ENCODE assay signal across 8 mouse cellular contexts in the genomic region with DNA sequence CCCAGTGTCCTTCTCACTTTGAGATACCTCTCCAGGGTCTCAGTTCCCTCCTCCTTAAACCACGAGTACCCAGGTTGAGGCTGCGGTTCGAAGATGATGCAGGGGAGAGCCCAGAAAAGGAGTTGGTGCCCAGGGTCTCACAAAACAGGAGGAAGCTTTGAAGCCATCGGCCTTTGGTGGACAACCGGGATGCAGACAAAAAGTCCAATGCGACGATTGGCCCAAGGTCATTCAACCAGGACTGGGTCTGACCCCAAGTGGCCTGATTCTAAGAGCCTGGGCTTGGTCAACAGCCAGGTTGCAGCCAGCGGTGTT. TPM values are rescaled to one million over a fixed set of nuclear protein-coding genes. Genes with fewer than 3 reads are reported as not detected.
DNase-seq lines count a peak whose midpoint lies in the region; ATAC-seq and TF ChIP-seq lines count a peak whose summit lies in the region.

No protein-coding gene starts in this region.

- peaks cover 0 to 13% of the 10 kb centered on the region in 2 experiments for H3K36me3 ChIP-seq in CH12.LX (replicated peaks in 1 of 2; ENCODE audit: control insufficient read depth in 1 of 2, insufficient read depth in 1 of 2, low read length in 1 of 2)
- H3K36me3 ChIP-seq in heart, embryonic 16.5 days (ENCODE audit: control insufficient read depth, insufficient read depth) = no peaks in the 10 kb centered on the region
- no peaks in the 10 kb centered on the region for H3K36me3 ChIP-seq in liver, embryonic 16.5 days (ENCODE audit: control insufficient read depth, insufficient read depth)

- no peak; the same call in 1 of the 2 replicates for TF ChIP-seq RAD21 in CH12.LX (IDR thresholded peaks at IDR 0.05; ENCODE audit: low read depth, low read length)

- H3K4me3 ChIP-seq in gastrocnemius, adult 2 months = peak overlapping the region; percentile 76
- H3K4me3 ChIP-seq in CH12.LX (replicated peaks in 1 of 3; ENCODE audit: low read depth in 2 of 3, low read length in 2 of 3, poor library complexity in 1 of 3) = peak overlapping the region; percentile 18 to 71 (median 57)
- H3K4me3 ChIP-seq in heart, embryonic 16.5 days (ENCODE audit: low read length) = peak overlapping the region; percentile 67
- peak overlapping the region; percentile 48 for H3K4me3 ChIP-seq in liver, embryonic 16.5 days (ENCODE audit: low read depth, low read length)
- H3K4me3 ChIP-seq in cerebellum, adult 2 months (replicated peaks; ENCODE audit: insufficient read depth, low read depth, low read length) = no peak overlapping the region

- in situ Hi-C loops in CH12.LX (cut with MboI; ENCODE audit: low pct_ligation_motif_present, low pct_unique_long_range_greater_than_20kb, low sequenced_read_pairs) = no loop called here

- WGBS in heart, embryonic 16.5 days = 29% methylated on average over 8 of the region's 8 CpGs
- 22% methylated on average over 8 of the region's 8 CpGs for WGBS in liver, embryonic 16.5 days (ENCODE audit: insufficient replicate concordance)
- WGBS in cerebellum, adult 2 months = 55% methylated on average over 8 of the region's 8 CpGs

- H3K4me1 ChIP-seq in CH12.LX (ENCODE audit: control insufficient read depth in 1 of 2, insufficient read depth in 2 of 2) = peaks cover 38 to 78% of the 10 kb centered on the region in 2 experiments
- peaks cover 29% of the 10 kb centered on the region for H3K4me1 ChIP-seq in heart, embryonic 16.5 days (ENCODE audit: control insufficient read depth, insufficient read depth, low read length)
- H3K4me1 ChIP-seq in liver, embryonic 16.5 days (ENCODE audit: control insufficient read depth, low read depth, low read length) = peaks cover 17% of the 10 kb centered on the region
- H3K4me1 ChIP-seq in cerebellum, adult 2 months (ENCODE audit: control insufficient read depth, insufficient read depth, low read length) = peaks cover 15% of the 10 kb centered on the region

- no peak for TF ChIP-seq CTCF in gastrocnemius, adult 2 months (IDR thresholded peaks at IDR 0.05)
- TF ChIP-seq CTCF in CH12.LX (conservative IDR thresholded peaks at IDR 0.05 in 1 of 2, IDR thresholded peaks at IDR 0.05 in 1 of 2; ENCODE audit: low read depth in 2 of 2, low read length in 2 of 2) = no peak
- TF ChIP-seq CTCF in cerebellum, adult 2 months (IDR thresholded peaks at IDR 0.05; ENCODE audit: borderline replicate concordance, insufficient read depth, low read depth, low read length) = no peak

- no peak for TF ChIP-seq POLR2A in CH12.LX (IDR thresholded peaks at IDR 0.05; ENCODE audit: low read depth, low read length)
- no peak for TF ChIP-seq POLR2A in cerebellum, adult 2 months (IDR thresholded peaks at IDR 0.05; ENCODE audit: borderline replicate concordance, insufficient read depth, low read length)

- H3K27me3 ChIP-seq in CH12.LX (replicated peaks) = peaks cover 11% of the 10 kb centered on the region
- peaks cover 55% of the 10 kb centered on the region for H3K27me3 ChIP-seq in heart, embryonic 16.5 days (ENCODE audit: control insufficient read depth, insufficient read depth, low read length)
- peaks cover 74% of the 10 kb centered on the region for H3K27me3 ChIP-seq in liver, embryonic 16.5 days (ENCODE audit: control insufficient read depth, insufficient read depth, low read depth, low read length)
- H3K27me3 ChIP-seq in cerebellum, adult 2 months (ENCODE audit: control insufficient read depth, insufficient read depth, low read length) = no peaks in the 10 kb centered on the region; the same call in 1 of the 2 replicates

- H3K4me2 ChIP-seq in CH12.LX (ENCODE audit: insufficient read depth, low read depth, poor library complexity, severe bottlenecking) = peak overlapping the region; percentile 92
- peak overlapping the region; percentile 99 for H3K4me2 ChIP-seq in heart, embryonic 16.5 days (ENCODE audit: low read depth, low read length)
- peak overlapping the region; percentile 61 for H3K4me2 ChIP-seq in liver, embryonic 16.5 days (ENCODE audit: low read depth, low read length)

- dilution Hi-C loops in CH12.LX (cut with MboI; ENCODE audit: extremely low pct_ligation_motif_present, extremely low pct_unique_long_range_greater_than_20kb, low sequenced_read_pairs) = no loop called here

- H3K9me3 ChIP-seq in CH12.LX (replicated peaks; ENCODE audit: low read length) = no peaks in the 10 kb centered on the region
- no peaks in the 10 kb centered on the region for H3K9me3 ChIP-seq in heart, embryonic 16.5 days (replicated peaks; ENCODE audit: control insufficient read depth, low read length)
- H3K9me3 ChIP-seq in liver, embryonic 16.5 days (replicated peaks; ENCODE audit: control insufficient read depth, low read length) = no peaks in the 10 kb centered on the region

- intact Hi-C loops in gastrocnemius, adult 2 months (cut with DNase I) = no loop called here

- H3K79me2 ChIP-seq in CH12.LX (replicated peaks; ENCODE audit: control insufficient read depth, extremely low read depth, insufficient read depth, poor library complexity, severe bottlenecking) = no peaks in the 10 kb centered on the region

- ATAC-seq in heart, embryonic 16.5 days (replicated peaks; ENCODE audit: extremely low read depth, insufficient read depth, low FRiP score) = no peak
- ATAC-seq in liver, embryonic 16.5 days (ENCODE audit: low read depth) = no peak

- peak overlapping the region; percentile 42; the same call in 1 of the 2 replicates for H3K9ac ChIP-seq in CH12.LX (ENCODE audit: insufficient read depth, low read depth)
- peak overlapping the region; percentile 72 for H3K9ac ChIP-seq in heart, embryonic 16.5 days (ENCODE audit: low read length)
- no peak overlapping the region for H3K9ac ChIP-seq in liver, embryonic 16.5 days (ENCODE audit: low read depth, low read length)

- H3K27ac ChIP-seq in gastrocnemius, adult 2 months = no peak overlapping the region
- H3K27ac ChIP-seq in CH12.LX (ENCODE audit: insufficient read depth, low read depth) = peak overlapping the region; percentile 71
- H3K27ac ChIP-seq in heart, embryonic 16.5 days (ENCODE audit: low read length) = no peak overlapping the region
- H3K27ac ChIP-seq in liver, embryonic 16.5 days (ENCODE audit: low read length) = no peak overlapping the region
- no peak overlapping the region for H3K27ac ChIP-seq in cerebellum, adult 2 months (ENCODE audit: insufficient read depth, low read length)

- no peak for TF ChIP-seq EP300 in CH12.LX (IDR thresholded peaks at IDR 0.05; ENCODE audit: low read length)

- no peak for DNase-seq in gastrocnemius, adult 2 months
- DNase-seq in gastrocnemius, postnatal 4 days (ENCODE audit: low spot score in 2 of 2) = no peak
- DNase-seq in CH12.LX (ENCODE audit: extremely low read depth) = no peak
- DNase-seq in cerebellum, adult 2 months = no peak
- no peak for DNase-seq in urinary bladder, postnatal 10 days (ENCODE audit: low spot score)
- no peak for DNase-seq in layer of hippocampus, adult 11-12 months (ENCODE audit: low spot score)

TF ChIP-seq in CH12.LX, 34 proteins besides CTCF, POLR2A, EP300 and RAD21 (continues in another document):
- TF ChIP-seq MAZ (IDR thresholded peaks at IDR 0.05; ENCODE audit: low read depth, low read length) (no peak), BHLHE40 (IDR thresholded peaks at IDR 0.05; ENCODE audit: low read depth, low read length) (no peak), TBP (conservative IDR thresholded peaks at IDR 0.05; ENCODE audit: low read depth, low read length) (no peak), ZNF384 (IDR thresholded peaks at IDR 0.05; ENCODE audit: low read depth, low read length) (no peak), MAFK (IDR thresholded peaks at IDR 0.05; ENCODE audit: insufficient replicate concordance, low read length) (no peak), NELFE (IDR thresholded peaks at IDR 0.05; ENCODE audit: low read depth, low read length) (no peak), ZKSCAN1 (IDR thresholded peaks at IDR 0.05; ENCODE audit: borderline replicate concordance, low read depth, low read length) (no peak), MEF2A (IDR thresholded peaks at IDR 0.05; ENCODE audit: borderline replicate concordance, low read depth, low read length) (no peak), NRF1 (IDR thresholded peaks at IDR 0.05; ENCODE audit: low read depth, low read length) (no peak)

RNA-seq across cellular contexts. Expression of gene Rasl10a, which starts 0.4 kb away (rescaled TPM):
- not detected for total RNA-seq in gastrocnemius, adult 2 months (2021)
- total RNA-seq in gastrocnemius, postnatal 4 days (2021) = 1 to 10 TPM; 1.9 to 2.8 TPM
- 6.5 and 9.1 TPM in 2 replicates for total RNA-seq in CH12.LX (2012; rRNA removed)
- 2.1 and 3.0 TPM in 2 replicates for total RNA-seq in CH12.LX (2014; rRNA removed)
- polyA plus RNA-seq in CH12.LX (2012; ENCODE audit: insufficient read length, low read depth) = 6.3 and 7.5 TPM in 2 replicates
- polyA plus RNA-seq in heart, embryonic 16.5 days (2015; fragmentation: Nextera tagmentation; extraction: Ambion mirVana) = 0.62 and 1.4 TPM in 2 replicates
- polyA plus RNA-seq in liver, embryonic 16.5 days (2015; fragmentation: Nextera tagmentation; extraction: Ambion mirVana) = 0.27 and 0.36 TPM in 2 replicates
- polyA plus RNA-seq in cerebellum, adult 2 months (2012; rRNA removed) = 2.3 and 2.9 TPM in 2 replicates

RNA-seq across cellular contexts. Expression of gene Gas2l1, which starts 7.6 kb away (rescaled TPM):
- 1 to 10 TPM; 3.6 to 5.0 TPM for total RNA-seq in gastrocnemius, adult 2 months (2021)
- total RNA-seq in gastrocnemius, postnatal 4 days (2021) = 10 to 100 TPM; 25.1 to 28.5 TPM
- total RNA-seq in CH12.LX (2012; rRNA removed) (8.8 and 10.0 TPM in 2 replicates), CH12.LX (2014; rRNA removed) (2.6 and 3.3 TPM in 2 replicates)
- polyA plus RNA-seq in CH12.LX (2012; ENCODE audit: insufficient read length, low read depth) = 10.2 and 12.5 TPM in 2 replicates
- polyA plus RNA-seq in heart, embryonic 16.5 days (2015; fragmentation: Nextera tagmentation; extraction: Ambion mirVana) = 16.4 and 19.1 TPM in 2 replicates
- 8.4 and 9.4 TPM in 2 replicates for polyA plus RNA-seq in liver, embryonic 16.5 days (2015; fragmentation: Nextera tagmentation; extraction: Ambion mirVana)
- polyA plus RNA-seq in cerebellum, adult 2 months (2012; rRNA removed) = 52.2 and 57.4 TPM in 2 replicates

RNA-seq across cellular contexts. Expression of gene Rhbdd3, which starts 41.2 kb away (rescaled TPM):
- total RNA-seq in gastrocnemius, adult 2 months (2021) = 10 to 100 TPM; 24.1 to 32.1 TPM
- 10 to 100 TPM; 25.7 to 25.8 TPM for total RNA-seq in gastrocnemius, postnatal 4 days (2021)
- total RNA-seq in CH12.LX (2012; rRNA removed) (16.8 and 17.0 TPM in 2 replicates), CH12.LX (2014; rRNA removed) (11.6 and 15.0 TPM in 2 replicates)
- 16.0 and 20.6 TPM in 2 replicates for polyA plus RNA-seq in CH12.LX (2012; ENCODE audit: insufficient read length, low read depth)
- 30.5 and 33.0 TPM in 2 replicates for polyA plus RNA-seq in heart, embryonic 16.5 days (2015; fragmentation: Nextera tagmentation; extraction: Ambion mirVana)
- polyA plus RNA-seq in liver, embryonic 16.5 days (2015; fragmentation: Nextera tagmentation; extraction: Ambion mirVana) = 11.1 TPM in 2 replicates
- polyA plus RNA-seq in cerebellum, adult 2 months (2012; rRNA removed) = 27.6 and 29.5 TPM in 2 replicates

RNA-seq across cellular contexts. Expression of gene Ewsr1, which starts 41.6 kb away (rescaled TPM):
- 10 to 100 TPM; 79.3 to 86.5 TPM for total RNA-seq in gastrocnemius, adult 2 months (2021)
- 100 to 1,000 TPM; 205 to 243 TPM for total RNA-seq in gastrocnemius, postnatal 4 days (2021)
- total RNA-seq in CH12.LX (2012; rRNA removed) (399 and 425 TPM in 2 replicates), CH12.LX (2014; rRNA removed) (418 and 428 TPM in 2 replicates)
- polyA plus RNA-seq in CH12.LX (2012; ENCODE audit: insufficient read length, low read depth) = 1,159 and 1,267 TPM in 2 replicates
- polyA plus RNA-seq in heart, embryonic 16.5 days (2015; fragmentation: Nextera tagmentation; extraction: Ambion mirVana) = 460 and 463 TPM in 2 replicates
- polyA plus RNA-seq in liver, embryonic 16.5 days (2015; fragmentation: Nextera tagmentation; extraction: Ambion mirVana) = 232 and 241 TPM in 2 replicates
- 412 and 449 TPM in 2 replicates for polyA plus RNA-seq in cerebellum, adult 2 months (2012; rRNA removed)
